Mouse (Mus musculus) right cerebral cortex, adult 18-20 months (tissue): ENCODE measurements around the gene Esrp2.
A peak's percentile ranks its signal among the peaks of the same experiment; 100 is the strongest.

ENCODE experiments used
- DNase-seq: peaks from one replicate; pipeline ENCODE4 v3.0.0; 2022; ENCODE audit warnings: mixed read lengths

Gene Esrp2

DNA sequence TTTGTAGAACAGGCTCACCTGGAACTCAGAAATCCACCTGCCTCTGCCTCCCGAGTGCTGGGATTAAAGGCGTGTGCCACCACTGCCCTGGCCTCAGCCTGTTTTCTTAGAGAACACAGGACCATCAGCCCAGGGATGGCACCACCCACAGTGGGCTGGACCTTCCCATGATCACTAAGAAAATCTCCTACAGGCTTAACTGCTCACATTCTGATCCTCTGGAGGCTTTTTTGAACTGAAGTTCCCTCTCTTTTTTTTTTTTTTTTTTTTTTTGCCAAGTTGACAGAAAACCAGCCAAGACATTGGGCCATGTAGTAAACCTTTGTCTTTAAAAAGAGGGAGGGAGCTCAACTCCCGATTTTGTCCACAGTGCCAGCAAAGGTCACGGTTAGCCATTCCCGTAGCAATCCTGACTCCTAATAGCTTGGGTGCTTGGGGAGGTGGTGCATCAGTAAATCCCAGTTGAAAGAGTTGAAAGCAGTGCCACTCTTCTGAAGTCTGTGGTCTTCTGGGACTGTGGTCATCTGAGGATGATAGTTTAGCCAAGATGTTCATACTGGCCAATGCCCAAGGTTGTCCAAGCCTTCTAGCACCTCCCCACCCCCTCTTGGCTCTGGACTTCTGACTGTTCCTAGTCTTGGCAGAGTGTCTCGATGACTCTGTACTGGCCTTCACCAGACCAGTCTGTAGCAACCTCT lies 11.2 kb upstream of the Esrp2 start:
- DNase-seq = no peak

DNA sequence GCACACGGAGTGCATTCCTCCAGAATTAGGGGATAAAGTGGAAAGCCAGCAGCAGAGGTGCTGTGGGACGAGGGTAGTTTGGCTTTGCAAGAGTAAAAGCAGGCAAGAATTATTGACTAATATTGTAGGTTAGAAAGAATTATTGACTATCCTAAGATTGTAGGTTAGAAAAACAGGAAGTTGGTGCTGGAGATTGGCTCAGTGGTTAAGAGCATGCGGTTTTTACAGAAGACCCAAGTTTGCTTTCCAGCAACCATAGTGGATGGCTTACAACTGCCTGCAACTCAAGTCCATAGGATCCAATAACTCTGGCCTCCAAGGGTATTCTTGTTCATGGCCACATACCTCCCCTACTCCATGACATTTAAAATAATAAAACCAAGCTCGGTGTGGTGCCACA lies 9.2 kb upstream of the Esrp2 start:
- DNase-seq = no peak

DNA sequence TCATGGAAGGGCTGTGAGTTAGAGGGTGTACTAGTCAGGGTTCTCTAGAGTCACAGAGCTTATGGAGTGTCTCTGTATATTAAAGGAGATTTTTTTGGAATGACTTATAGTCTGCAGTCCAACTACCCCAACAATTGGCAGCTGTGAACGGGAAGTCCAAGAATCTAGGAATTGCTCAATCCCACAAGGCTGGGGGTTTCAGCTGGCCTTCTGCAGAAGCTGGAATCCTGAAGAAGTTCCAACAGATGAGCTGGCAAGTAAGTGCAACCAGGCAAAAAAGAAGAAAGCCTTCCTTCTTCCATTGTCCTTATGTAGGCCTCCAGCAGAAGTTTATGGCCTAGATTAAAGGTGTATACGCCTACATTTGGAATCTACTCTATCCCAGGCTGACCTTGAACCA lies 8.6 kb upstream of the Esrp2 start:
- no peak for DNase-seq

DNA sequence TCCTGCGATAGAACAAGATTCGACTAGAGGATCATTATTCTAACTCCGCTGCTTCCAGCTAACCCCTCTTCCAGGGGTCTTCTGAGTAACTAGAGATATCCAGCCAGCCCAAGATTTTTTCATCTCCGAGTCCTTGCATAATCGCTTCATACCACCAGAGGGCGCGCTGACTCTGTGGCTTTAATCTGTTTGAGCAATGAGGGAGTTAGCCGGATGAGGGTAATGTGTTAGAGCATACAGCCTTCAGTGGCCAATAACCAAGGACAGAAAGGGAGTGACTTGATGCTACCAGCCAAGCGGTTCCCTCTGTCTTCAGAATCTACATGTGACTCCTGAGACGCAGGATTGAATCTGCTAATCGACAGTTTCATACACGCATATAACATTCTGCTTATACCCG lies 4.0 kb upstream of the Esrp2 start:
- DNase-seq = peak; percentile 74

DNA sequence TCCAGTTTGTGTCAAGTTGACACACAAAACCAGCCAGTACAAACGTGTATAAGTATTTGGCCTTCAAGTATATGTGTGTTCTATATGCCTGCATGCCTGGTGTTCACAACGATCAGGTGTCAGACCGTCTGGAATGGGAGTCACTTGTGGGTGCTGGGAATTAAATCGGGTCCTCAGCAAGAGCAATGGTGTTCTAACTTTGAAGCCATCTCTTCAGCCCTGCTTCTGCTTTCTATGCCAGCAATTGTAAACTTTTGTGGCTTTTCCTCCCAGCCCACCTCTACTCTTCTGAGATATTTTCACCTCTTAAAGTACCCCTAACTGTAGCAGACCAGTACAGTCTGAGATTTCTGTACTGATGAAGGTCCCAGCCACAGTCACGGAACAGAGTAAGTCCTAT lies 3.4 kb upstream of the Esrp2 start:
- no peak for DNase-seq

DNA sequence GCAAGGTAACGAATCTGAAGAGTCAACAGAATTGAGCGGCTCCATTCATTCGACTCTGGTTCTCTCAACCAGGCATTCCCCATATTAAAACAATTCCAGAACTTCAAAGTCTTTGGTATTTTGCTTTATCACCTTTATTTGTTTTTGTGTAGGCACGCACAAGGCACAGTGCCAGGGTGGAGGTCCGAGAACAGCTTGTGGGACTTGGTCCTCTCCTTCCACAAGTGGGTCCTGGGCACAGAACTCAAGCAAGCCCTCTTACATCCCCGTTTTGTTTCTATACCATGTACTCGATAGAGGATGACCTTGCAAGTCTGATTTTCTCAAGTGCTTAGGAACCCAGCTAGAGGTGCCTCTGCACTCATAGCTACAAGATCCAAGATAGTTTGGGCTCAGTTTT lies 1.8 kb upstream of the Esrp2 start:
- no peak for DNase-seq

DNA sequence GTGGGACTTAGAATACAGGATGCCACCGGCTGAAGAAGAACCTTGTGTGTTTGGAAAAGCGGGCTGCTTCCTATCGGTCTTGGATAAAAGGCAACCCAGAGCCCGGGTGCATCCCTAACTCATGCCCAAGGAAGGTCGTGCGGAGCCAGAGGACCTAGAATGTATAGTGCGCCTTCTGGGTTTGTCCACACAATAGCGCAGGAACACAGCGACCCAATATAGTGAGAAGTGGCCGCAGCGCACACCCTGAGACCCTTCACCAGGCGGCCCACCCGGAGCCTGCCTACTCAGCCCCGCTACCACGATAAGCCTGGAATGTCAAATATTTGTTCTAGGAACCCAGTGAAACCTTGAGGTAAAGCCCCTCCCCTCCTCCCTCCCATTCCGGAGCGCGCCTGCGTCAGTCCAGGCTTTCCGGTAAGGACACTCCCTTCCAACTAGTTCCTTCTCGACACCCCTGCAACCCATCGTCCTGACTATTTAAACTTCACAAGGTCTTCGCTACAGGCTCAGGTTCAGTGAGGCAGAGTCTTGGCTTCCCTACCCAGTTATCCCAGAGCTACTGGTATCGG lies 1.2 kb upstream of the Esrp2 start:
- DNase-seq = peak; percentile 52

DNA sequence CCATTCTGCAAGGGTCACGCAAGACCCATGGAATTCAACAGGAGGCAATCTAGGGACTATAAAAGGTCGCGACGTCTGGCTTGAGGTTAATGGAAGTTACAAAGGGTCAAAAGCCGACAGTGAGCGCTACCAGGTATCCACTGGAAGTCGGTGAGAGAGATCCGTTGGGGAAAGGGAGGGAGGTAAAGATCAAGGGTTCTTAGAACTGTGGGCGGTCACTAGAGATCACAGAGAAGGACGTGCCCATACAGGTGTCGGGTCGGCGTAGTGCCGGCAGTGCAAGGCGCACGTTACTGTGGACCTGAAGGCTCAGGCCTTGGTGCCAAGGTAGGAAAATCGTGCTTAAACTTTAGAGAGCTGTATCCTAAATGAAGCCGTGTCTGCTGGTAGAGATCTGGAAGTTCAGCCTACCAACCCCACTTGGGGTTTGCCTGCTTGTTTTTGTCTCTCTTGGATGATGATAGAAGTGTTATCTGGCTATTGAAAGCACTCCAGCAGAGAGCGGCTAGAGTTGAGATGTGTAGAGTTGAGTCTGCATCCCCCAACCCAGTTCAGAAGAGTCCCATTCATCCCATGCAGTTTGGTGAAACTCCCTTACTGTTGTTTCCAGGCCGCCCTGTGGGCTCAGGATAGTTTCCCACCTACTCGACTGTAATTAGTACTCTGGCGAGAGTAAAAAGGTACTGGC lies 588 bp upstream of the Esrp2 start:
- DNase-seq = no peak

DNA sequence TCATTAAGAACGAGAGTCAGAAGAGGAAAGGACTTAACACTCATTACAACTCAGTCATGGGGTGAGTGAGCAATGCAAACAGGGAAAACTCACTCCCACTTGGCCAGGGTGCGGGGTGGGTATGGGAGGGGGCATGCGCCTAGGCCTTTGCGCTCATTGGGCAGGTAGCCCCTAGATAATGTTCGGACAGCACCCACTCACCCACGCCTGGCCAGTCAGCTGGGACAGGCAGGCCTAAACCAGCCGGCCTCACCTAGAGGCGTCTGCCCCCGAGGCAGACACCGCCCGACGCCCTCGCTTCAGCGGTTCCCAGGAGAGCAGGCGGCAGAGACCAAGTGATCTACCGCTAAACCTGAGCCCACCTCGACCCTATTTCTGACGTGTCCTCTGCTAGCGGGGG lies 1.1 kb downstream of the Esrp2 start:
- no peak for DNase-seq

DNA sequence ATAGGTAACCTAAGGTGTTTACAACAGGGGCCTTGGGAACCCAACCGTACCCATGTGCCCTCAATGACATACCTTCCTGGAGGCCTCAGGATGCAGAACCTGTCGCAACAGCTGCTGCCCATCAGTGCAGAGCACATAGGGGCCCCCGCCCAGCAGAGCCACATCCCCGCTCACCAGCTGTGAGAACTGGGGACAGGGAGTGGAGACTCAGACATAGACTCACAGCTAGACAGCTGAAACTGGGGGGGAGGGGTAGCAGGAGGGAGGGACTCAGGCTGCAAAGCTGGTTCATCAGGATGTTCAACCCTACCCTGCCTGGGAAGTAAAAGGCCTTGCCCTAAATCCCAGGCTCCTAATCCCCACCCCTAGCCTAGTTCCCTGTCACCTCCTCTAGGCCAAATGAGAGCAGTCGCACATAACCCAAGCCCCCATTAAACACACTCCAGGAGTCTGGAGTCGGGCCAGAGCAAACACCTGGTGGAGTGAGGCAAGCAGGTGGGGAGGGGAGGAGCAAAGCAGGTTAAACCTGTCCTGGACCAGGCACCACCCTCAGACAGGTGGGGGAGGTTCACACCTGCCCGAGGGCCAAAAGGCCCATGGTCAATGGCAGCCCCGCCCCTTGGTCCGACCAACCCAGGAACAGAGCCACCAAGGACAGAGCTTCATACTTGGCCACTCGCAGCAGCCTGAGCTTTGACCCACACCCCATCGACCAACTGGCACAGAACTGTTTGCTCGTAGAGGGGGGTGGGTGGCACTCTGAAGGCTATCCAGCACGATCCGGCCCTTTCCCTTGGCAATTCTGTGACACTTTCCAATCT lies 1.8 kb downstream of the Esrp2 start:
- DNase-seq = no peak

DNA sequence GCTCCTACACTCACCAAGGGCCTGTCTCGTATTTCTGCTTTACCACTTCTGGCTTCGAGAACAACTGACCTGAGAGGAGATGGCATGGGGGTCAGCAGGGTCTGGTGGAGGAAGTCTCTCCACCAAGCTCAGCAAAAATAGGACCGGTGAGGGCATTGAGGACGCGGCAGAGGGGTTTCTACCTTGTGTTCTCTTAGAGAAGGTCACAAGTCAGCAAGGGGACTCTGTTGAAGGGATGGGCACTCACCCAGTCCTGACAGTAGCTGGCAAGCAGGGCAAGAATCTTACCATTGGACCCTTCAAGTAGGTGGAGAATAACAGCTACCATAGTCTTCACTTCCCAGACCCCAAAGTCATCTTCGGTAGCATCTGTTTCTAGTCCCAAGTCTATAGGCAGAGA lies 2.8 kb downstream of the Esrp2 start:
- DNase-seq = no peak

DNA sequence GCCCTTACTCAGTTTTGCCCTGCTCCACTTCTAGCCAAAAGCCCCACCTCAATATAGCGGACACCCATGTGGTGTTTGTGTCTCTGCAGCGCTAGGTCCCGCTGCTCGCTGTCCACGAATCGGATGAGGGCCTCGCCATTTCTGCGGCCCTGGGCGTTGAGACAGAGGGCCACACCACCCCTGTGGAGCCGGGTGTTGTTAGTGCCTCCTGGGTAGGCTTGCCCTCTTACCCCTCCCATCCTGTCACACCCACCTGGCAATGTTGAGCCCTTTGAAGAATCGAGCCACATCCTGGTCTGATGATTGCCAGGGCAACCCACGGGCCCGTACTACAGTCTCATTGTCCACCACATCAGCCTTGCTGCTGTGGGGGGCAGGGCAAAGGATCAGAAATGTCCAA lies 3.2 kb downstream of the Esrp2 start:
- no peak for DNase-seq

DNA sequence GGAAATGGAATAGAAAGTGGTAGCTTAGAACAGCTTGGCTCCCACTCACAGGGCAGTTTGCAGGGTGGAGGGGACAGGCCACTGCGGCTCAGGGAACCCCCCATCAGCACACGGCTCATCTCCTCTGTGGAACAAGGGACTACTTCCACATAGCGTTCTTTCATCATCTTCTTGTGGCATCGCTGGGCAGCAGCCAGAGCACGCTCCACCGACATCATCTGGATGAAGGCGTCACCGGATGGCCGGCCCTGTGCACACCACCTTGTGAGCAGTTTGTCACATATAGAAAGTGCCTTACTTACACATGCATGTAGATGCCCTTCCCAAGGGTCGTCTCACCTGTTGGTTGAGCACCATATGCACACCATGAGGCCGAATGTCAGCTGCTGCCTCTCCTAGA lies 4.4 kb downstream of the Esrp2 start:
- DNase-seq = no peak

DNA sequence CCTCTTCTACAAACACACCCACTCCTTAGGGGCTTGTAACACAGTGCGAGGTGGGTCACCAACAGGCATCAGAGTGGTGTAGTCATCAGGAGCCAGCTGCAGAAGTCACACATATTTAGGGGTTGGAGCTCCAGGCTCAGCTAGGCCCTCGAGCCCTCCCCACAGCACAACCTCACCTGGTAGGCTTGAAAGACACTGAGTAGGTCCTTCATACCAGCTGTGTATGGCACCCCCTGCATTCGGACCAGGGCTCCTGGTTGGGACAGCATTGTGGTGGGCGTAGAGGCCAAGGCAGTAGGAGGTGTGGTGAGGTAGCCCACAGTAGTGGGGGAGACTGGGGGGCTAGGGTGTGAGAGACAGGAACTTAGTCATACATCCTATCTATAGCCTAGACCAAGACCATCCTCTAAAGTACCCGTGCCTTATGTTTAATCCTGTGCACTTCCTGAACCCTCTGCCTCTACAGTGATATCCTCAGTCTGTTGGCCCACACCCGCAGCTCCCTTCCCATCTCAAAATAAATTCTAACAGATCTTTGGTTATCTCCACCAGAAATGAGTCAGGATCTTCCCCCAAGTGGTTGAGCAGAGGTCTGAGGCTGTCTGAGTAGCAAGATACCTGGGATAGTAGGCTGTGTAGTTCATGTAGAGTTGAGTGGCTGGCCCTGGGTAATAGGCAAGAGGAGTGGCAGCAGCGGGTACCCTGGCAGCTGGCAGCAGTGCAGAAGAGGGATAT lies 5.1 kb downstream of the Esrp2 start:
- DNase-seq = no peak

DNA sequence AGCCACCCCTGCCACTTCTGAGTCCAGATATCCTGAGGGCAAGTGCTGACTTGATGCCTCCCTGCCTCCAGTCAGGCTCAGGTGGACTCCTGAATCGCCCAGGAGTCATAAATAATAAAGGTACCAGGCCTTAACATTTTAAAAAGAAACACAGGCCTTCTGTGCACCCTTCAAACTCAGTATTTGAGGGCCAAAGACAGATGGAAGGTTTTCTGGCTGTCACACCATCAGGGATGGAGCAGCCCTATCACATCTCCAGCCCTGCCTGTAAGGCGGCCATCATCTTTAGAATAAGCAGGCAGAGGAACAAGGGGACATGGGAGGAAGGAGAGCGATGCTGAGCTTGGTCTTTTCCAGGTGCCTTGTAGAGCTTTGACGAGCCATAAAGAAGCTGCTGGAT lies 5.8 kb downstream of the Esrp2 start:
- no peak for DNase-seq

DNA sequence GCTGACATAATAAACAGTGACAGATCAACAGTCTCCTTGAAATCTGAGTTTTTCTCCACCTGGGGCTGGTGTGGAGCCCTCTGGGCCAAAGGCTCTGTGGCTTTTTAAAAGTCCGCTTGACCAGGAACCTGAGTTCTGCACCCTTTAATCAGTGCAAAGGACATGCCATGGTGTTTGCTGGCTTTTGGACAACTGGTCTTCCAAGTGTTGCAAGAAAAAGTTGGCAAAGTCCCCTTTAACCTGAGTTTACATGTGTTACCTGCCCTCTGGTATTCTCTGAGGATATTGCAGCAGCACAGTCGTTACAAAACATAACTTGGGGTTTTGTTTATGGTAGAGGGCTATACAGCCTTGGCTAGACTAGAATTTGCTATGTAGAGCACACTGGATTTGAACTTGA lies 6.3 kb downstream of the Esrp2 start:
- DNase-seq = no peak

DNA sequence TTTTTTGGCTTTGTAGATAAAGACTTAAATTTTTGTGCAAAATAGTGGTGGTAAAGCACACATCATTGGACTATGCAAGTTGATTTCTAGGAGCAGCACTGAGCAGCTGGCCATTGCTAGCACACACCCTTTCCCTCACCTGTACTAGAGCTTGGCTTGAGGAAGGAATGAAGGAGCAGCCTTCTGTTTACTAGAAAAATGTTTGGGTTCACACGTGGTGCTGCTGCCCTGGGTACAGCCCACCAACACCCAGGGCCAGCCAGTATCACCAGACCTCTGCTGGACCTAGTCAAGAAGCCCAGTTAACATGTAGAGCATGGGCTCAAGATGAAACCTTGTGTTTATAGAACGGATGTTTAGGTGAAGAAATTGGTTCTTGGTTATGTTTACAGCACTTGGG lies 6.8 kb downstream of the Esrp2 start:
- no peak for DNase-seq

DNA sequence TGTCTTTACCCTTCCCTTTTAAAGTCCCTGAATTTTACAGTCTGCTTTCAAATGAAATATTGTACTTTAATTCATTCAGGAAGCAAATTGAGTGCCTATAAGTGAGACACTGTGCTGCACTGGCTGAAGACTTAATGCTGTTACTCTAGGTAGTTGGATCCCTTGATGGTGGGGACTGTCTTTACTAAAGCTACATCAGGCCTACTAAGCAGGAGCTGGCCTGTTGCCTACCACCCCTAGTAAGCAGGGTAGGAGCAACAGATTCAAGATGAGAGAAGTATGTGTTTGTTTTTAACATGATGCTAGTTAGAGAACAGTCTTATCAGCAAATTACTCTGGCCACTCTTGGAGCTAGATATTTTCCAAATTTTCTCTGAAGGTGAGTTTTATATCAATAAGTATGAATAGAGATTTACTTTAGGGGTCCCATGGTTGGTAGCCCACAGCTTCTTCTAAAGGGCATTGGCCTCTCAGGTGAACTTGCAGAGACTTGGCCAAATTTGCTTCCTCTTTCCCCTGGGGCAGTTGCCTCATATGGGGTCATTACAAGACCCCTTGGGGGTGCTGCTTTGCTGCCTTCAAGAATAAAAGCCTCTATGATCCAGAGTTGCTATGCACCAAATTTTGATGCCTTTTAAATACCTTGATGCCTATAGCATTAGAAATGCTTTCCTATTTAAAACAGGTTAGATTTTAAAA lies 7.4 kb downstream of the Esrp2 start:
- no peak for DNase-seq

DNA sequence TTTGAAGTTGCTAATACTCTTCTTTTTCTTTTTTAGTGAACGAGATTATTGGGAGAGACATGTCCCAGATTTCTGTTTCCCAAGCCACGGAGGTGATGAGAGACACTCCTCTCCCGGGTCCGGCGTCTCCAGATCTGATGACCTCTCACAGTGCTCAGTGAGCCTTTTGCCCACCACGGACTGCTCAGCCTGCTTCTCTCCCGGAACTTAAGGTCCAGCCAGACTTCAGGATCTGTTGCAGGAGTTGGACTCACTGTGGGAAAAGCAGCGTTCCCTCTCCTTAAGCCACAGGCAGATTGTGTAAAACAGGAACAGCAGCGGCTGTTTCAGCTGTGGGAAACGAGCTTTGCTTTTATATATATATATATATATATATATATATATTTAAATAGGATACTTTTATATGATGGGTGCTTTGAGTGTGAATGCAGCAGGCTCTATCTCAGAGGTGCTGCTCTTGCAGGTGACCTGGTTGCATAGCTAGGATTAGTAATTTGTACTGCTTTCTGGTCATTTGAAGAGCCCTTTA lies 8.8 kb downstream of the Esrp2 start:
- no peak for DNase-seq

DNA sequence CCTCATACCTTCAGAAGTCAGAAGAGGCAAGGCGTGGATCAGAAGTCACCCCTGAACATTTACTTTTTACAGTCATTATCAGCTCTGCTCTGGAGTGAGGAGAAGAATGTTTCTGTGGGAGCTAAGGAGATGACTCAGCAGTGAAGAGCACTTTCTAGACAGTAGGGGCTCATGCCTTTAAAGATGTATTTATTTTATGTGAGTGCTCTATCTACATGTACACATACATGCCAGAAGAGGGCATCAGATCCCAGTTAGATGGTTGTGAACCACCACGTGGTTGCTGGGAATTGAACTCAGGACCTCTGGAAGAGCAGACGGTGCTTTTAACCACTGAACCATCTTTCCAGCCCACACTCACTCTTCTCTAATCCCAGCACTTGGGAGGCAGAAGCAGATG lies 9.7 kb downstream of the Esrp2 start:
- no peak for DNase-seq

DNA sequence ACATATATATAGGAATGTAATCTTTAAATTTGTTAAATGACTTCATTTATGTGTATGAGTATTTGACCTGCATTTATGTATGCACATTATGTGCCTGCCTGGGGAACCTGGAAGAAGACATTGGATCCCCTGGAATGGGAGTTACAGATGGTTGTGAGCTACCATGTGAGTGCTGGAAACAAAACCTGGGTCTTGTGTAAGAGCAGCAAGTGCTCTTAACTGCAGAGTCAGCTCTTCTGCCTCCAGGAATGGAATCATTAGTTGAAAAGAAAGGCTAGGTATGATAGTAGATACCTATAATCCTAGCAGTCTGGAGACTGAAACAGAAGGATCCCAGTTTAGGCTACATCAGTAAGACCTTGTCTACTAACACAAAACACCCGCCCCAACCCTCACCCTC lies 10.7 kb downstream of the Esrp2 start:
- no peak for DNase-seq

DNA sequence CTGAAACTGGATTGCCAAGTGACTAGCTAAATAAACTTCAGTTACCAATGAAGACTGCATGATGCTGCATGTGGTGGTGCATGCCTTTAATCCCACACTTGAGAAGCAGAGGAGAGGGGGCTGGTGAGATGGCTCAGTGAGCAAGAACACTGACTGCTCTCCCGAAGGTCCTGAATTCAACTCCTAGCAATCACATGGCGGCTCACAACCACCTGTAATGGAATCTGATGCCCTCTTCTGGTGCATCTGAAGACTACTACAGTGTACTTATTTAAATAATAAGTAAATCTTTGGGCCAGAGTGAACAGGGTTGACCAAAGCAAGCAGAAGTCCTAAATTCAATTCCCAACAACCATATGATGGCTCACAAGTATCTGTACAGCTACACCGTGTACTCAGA lies 13.3 kb downstream of the Esrp2 start:
- no peak for DNase-seq
